Mouse (Mus musculus) heart, postnatal 10 days (tissue): ENCODE results near the gene Crebrf. TPM values are rescaled to one million over a fixed set of nuclear protein-coding genes. Genes with fewer than 3 reads are reported as not detected.

Experiments
- DNase-seq, 2 experiments: peaks; one replicate each; pipeline ENCODE4 v3.0.0; 2021
- intact Hi-C: fragments of 180-260 bp; cut with DNase I; formaldehyde crosslinking; loops from one replicate; pipeline ENCODE4 v1.15.1; 2025
- total RNA-seq, 2 experiments: library from RNA; stranded (reverse); gene quantifications; 2 replicates each; pipeline ENCODE4 v1.2.3; 2021

Crebrf gene
- total RNA-seq = 10 to 100 TPM; 31.8 to 36.0 TPM

DNA sequence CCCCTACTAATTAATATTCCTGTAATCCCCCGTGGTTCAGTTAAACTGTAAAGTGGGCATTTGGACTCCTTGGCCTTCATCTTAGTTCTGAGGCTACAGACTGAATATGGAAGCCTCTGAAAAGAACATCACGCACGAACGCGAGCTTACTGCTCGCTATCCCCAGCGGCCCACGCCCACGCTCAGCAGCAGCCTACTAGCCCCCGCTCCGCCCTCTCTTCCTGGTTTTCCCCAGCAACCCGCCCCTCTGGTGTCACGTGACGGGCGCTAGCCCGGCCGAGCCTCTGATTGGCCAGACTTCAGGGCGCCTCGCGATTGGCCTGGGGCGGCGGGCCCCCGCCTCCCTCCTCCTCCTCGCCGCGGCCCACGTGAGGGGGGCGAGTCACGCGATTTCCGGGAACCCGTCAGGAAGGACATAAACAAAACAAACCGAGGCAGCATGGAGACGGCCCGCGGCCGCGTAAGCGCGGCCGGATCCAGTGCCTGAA is at the start of gene Crebrf:
Gene Crebrf (plus strand): TSS at position 380 of the 488 bp plus-strand sequence.
- DNase-seq = peak; percentile 99
- intact Hi-C loops = loop anchor here (5.0 kb wide), 2 partner anchors 38 to 253 kb away; no protein-coding TSS in a partner anchor

DNA sequence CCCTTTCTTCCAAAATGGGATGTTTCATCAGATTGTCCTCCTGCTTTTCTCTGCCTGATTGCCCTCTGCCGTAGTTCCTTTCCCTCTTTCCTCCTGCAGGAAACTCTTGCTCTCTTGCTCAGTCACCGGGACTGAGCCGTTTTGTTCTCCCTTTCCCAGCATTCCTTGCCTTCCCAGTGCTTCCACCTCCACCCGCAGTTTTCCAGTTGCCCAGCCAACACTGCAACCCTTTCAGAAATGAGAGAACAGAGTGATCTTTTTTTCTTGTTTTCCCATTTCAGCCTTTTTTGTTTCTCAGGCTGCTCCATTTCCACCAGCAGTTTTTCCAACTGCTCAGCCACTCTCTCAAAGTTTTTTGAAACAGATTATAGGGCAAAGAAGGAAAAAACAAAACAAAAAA is 44.2 kb upstream of the Crebrf start:
- DNase-seq = no peak
- intact Hi-C loops = no loop called here

DNA sequence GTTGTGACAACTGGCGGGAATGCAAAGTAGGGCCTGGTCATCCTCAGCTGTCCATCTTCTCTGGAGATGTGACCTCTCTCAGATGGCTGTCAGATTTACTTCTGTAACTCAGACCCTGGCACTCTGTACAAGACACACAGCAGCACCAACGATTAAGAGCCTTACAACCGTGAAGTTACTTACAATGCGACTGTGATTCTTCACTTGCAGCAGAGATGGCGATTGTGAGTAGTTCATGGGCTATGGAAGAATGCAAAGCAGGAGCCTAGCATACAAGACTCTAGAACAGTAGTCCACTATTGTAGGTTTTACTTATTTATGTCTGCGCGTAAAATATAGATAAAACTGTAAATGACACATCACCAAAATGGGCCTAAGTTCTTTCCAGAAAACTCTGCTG is 39.6 kb upstream of the Crebrf start:
- intact Hi-C loops = loop anchor here (5.0 kb wide), 1 partner anchor 41 kb away; the partner anchor contains the start of gene Crebrf
- DNase-seq = no peak

DNA sequence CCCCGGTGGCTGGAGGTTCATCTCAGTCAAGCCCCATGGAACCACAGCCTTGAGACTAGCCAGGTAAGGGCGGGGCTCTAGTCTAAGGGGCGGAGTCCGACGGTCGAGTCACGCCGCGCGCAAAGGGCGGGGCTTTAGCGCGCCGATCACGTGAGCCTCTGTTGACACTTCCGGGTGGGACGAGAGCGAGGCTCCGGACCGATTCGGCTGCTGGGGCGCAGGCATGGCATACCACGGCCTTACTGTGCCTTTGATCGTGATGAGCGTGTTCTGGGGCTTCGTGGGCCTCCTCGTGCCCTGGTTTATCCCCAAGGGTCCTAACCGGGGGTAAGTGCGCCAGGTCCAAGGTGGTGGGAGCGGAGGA is 39.2 kb upstream of the Crebrf start:
- peak; percentile 92 for DNase-seq
- intact Hi-C loops = loop anchor here (5.0 kb wide), 1 partner anchor 41 kb away; the partner anchor contains the start of gene Crebrf

DNA sequence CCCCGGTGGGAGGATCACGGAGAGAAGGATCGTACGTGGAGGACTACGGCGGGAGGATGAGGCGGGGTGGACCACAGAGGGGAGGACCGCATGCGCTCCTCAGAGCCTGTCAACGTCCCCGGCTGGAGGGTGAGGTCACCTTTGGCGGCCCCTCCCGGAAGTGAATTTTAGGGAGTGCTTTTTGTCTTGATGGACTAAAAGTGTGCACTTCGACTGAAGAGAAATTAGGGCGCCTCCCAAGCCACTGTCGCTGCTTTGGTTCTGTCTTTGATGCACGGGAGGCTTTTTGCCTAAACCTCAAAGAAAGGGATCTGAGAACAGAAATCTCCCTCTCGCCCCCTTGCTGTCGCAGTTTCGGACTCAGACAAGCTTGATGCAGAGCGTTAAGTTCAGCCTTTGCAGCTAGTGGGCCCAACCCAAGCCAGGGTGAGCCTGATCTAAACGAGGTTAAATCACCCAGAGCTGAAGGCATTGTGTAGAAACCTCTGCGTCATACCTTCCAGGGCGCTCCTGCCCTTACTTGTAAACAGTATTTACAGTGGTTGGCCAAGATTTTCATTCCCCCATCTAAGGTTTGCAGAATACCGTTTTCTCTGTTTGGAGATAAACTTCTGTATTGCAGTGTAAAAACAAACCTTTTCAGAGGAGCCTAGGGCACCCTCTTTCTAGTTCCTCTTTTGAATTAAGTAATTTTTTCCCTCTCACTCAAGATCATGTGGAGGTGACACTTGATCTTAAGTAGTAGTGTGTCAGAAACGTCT is 38.7 kb upstream of the Crebrf start:
- peak; percentile 88 to 90 for DNase-seq
- intact Hi-C loops = loop anchor here (5.0 kb wide), 1 partner anchor 41 kb away; the partner anchor contains the start of gene Crebrf

DNA sequence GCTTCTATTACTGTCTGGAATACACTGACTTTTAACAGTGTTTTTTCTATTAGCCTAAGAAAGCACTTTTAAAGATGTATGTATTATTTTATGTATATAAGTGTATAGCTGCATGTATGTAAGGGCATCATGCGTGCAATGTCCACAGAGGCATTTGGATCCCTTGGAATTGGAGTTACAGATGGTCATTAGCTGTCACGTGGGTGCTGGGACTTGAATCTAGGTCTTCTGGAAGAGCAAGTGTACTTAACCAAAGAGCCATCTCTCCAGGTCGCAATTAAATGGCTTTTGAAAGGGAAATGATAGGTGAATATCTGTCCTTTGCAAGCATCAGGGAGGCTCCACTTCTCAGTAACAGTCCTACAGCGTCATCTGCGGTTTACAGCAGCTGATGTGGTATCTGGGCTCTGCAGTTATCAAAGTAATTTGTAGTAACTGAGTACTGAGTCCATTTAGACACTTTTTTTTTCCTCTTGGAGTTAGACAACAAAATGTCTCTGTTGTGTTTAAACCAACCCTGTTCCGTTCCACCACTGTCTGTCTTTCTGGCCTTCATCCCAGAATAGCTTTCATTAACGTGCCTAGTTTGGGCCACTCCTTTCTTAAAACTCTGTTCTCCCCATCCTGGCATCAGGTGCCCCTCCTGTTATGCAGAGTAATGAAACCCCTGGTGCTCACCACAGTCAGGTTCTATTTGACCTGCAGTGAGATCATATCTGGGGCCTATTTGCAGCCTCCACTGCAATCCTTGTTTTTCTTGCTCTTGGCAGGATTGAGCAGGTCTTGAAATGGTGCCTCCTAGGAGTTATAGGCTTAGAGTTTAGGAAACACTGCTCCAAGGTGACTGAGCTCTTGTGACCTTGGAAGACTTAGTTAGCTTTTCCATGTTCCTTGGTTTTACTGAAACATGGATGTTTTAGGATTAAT is 37.5 kb upstream of the Crebrf start:
- intact Hi-C loops = loop anchor here (5.0 kb wide), 1 partner anchor 39 kb away; the partner anchor contains the start of gene Crebrf

DNA sequence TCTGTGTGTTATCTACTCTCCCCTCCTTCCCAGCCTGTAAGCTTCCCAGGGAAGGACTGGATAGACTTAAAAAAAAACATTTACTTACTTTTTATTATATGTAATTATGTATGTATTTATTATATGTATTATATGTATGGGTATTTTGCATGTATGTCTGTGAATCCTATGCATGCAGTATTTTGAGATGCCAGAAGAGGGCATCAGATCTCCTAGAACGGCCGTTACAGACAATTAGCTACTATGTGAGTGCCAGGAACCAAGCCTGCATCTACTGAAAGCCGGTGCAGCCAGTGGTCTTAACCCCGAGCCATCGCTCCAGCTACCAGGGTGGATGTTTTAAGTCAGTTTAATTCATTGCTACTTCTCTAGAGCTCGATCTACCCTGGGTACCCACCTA is 34.2 kb upstream of the Crebrf start:
- intact Hi-C loops = no loop called here
- no peak for DNase-seq

More for the DNA sequence above, 37.5 kb upstream of the Crebrf start:
- no peak for DNase-seq

DNA sequence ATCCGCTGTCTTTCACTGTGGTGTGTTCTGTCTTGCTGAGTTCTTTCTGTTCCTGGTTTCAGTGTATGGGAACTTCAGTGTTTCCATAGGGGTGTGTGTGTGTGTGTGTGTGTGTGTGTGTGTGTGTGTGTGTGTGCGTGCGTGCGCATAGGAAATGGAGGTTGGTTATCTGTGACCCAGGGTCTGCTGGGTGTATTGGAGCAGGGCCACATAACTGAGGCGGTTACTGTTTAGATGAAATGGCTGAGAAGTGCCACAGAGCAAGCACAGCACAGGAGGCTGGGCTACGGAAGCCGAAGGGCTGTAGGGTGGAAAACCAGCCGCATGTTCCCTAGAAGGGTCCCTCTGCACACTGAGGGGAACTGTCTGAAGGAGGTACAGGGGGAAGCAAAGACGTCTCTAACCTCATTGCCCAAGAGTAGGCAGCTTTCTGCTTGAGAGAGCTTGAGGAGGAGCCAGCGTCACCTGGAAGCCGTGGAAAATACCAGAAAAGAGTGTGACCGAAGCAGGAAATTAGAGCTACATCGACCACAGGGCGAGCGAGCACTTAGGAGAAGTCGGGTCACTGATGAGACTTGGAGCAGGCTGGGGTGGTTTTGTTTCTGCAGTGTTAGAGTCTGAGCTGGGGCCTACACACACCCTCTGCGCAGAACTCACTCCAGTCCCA is 29.0 kb upstream of the Crebrf start:
- intact Hi-C loops = no loop called here
- DNase-seq = no peak

DNA sequence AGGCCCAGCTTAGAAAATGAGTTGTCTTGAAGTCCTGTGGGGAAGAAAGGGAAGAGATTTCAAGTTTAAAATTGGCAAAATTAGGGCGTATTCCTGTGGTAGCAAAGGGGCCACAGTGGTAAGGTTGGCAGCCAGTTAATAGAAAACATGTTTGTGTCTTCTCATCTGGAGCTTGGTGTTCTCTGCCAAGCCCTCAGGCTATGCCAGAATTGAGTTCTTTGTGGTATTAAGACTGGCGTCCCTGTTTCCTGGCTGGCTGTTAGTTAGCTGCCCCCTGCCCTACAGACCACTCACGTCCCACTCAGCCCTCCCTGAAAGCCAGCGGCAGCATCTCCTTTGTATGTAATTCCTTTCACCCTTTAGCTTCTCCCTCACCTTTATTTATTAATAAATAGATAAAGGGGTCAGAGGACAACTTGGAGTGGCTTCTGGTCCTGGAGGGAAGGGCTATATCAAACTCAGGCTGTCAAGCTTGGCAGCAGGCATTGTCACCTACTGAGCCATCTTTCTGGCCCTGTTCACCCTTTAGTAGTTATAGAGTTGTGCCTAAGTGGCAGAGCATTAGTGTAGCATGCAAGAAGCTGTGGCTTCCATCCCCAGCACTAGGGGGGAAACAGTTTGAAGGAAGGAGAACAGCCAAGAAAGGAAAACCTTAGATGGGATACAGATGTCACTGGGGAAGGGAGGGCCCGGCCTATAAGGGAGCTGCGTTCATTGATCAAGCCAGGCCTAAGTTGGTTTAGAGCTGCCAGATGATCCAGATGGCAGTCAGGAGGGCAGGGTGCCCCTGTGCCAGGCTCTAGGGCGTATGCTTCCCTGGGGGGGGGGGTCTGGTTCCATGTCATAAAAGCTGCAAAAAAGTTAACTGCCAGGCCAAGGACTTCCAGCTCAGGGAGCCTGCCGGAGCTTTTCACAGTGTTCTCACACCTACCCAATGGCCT is 26.4 kb upstream of the Crebrf start:
- intact Hi-C loops = no loop called here
- no peak for DNase-seq

DNA sequence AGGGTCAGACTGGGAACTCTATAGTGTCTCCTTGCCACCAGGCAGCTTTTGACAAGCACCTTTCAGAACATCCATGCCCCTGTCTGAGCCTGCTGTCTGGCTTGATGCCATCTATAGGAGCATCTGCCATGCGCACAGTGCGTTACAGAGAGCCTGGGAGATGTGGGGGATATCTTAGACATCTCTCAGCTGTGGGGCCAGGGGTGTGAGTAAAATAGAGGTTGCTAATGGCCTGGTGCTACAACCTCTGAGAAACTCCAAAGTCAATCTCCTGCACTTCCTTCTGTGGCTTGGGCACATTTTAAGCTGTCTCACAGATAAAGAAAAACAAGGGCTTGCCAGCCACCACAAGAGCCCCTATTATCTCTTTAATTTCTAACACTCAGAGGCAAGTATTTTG is 25.6 kb upstream of the Crebrf start:
- no peak for DNase-seq

DNA sequence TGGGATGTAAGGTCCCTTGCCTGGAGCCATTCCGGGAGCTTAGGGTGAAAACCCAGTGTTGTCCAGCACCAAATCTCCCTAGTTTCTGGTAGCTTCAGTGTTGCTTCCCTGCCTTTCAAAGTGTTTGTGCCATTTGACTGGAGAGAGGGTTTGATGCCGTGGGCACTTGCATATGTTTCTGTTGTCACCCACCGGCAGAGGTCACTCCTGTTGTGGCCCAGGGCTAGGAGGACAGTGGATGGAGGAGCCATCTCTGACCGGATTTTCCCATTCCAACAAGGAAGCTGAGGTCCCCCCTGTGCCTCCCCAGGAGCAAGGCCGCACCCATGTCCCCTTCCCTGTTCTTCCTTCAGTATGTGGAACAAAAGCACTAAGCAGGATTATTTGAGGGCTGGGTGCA is 25.2 kb upstream of the Crebrf start:
- no peak for DNase-seq
- intact Hi-C loops = no loop called here

More for the DNA sequence above, 25.6 kb upstream of the Crebrf start:
- intact Hi-C loops = no loop called here

DNA sequence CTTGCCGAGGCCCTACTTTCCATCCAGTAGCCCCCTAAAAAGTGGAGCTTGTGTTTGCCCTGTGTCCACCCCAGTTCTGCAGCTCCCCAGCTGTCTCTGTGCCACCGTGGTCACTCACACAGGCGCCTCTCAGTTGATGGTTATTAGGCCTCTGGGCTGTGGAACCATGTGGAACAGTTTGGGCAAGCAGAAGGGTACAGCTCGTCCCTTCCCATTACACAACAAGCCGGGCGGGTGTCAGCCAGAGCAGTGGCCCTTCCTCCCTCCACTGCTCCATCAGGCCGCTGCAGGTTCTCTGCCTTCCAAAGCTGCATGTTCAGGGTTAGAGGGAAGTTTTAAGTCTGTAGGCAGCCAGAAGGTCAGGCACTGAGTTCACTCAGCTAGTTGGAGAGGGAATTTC is 24.3 kb upstream of the Crebrf start:
- intact Hi-C loops = no loop called here
- no peak for DNase-seq

DNA sequence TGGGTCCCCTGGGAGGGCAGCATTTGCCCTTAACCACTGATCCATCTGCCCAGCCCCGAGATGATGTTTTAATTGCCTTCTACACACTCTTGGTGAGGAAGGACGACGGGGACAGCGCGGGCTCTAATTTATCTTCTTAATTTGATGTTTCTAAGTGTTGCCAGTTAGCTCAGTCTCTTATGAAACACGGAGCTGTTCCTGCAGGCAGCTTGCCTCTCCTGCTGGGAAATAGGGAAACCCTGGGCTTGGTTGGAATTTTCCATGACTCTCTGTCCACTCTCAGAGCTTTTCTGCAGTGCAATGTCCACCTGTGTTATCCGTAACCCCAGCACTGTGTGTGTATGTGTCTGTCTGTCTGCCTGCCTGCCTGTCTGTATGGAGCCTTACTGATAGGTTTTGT is 22.0 kb upstream of the Crebrf start:
- intact Hi-C loops = no loop called here
- no peak for DNase-seq

DNA sequence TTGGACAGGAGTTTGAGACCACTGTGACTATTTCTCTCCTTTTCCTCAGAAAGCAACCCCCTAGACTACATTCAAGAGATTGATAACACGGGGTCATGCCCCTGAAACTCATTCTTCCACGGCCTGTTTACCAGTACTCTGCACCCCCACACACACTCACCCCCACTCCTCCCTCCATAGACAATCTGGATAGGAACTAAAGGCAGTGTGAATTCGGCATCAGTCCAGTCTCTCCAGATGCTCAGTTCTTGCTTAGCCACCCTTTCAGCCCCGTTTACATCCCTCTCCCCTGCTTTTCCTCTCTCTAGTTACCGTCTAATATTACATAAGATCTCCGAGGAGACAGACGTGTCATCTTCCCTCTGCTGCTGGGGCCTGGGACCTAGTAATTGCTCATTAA is 21.3 kb upstream of the Crebrf start:
- intact Hi-C loops = no loop called here
- DNase-seq = no peak

DNA sequence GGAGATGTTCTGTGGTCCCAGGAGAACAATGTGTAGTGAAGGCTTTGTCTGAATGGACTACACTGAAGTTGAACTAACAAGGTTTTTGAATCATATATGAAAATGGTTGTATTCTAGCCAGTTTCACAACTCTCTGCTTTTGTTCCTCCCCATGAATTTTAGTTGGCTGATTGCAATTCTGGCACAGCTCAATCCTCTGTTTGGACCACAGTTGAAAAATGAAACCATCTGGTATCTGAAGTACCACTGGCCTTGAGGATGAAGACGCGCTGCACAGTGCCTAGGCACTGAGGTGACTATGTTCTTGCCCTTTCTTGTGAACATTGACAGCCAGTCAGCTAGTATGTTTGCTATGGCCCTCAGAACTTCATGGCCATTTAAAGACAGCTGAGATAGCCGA is 20.3 kb upstream of the Crebrf start:
- no peak for DNase-seq
- intact Hi-C loops = no loop called here

DNA sequence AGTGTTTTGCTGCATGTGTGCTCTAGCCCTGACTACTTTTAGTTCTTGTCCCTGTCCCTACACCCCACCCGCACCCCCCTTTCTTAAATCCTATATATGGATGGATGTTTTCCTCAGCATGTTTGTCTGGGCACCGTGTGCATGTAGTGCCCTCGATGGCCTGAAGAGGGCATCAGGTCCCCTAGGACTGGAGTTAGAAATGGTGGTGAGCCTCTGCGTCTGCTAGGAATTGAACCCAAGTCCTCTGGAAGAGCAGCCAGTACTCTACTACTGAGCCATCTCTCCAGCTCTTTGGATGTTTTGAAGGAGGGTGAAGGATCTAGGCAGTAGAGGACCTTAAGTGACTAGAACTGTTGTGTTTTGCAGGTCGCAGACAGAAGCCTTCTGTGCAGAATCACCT is 16.6 kb upstream of the Crebrf start:
- DNase-seq = no peak
- intact Hi-C loops = no loop called here

DNA sequence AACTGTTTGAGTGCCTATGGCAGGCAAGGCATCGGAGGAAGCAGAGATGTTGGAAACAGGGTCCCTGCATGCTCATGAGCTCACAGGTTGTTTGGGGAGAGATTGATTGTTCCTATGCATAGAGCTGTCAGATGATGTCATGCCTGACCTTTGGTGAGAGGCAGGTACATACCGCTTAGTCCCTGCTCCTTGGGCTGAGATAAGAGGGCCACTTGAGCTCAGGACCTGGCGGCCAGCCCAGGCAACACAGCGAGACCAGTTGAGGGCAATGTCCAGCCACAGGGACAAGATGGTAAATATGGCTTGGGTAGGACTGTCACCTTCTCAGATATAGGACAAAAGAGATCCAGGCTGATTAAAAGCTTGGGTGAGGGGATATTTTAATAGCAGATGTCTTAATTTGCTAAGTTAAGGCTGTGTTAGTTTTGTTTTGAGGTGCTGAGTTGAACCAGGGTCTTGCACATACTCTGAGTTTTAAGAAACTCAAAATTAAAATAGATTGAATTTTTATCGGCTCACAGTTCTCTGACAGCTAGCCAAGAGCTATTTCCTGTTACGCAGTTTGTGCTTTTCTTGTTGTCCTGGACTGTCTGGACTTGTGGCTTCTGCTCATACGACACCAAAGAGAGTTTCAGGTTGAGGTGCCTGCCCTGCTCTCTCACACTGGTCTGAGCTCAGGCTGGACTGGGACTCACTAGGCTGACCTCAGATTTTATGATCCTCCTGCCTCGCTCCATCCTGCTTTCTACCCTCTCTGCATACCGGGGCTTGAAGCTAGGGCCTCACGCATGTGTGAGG is 15.4 kb upstream of the Crebrf start:
- intact Hi-C loops = no loop called here
- DNase-seq = peak; percentile 55 to 75

DNA sequence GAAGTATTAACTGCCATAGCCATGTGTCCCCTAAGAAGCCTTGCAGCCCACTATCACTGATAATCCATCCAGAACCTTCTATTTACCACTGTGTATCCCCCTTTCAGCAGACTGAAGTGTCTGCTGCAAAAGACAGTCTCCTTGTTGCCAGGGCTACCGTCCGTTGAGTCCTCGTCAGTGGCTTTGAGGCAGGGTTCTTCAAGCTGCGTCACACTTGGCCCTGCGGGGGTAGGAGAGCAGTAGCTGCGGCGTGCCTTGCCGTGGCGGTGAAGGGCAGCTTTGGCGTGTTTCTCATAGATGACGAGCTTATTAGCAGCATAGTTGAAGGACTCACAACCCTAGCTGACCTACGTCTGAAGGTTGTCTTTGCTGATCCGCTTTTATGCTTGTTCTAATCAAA is 13.9 kb upstream of the Crebrf start:
- intact Hi-C loops = no loop called here
- no peak for DNase-seq

DNA sequence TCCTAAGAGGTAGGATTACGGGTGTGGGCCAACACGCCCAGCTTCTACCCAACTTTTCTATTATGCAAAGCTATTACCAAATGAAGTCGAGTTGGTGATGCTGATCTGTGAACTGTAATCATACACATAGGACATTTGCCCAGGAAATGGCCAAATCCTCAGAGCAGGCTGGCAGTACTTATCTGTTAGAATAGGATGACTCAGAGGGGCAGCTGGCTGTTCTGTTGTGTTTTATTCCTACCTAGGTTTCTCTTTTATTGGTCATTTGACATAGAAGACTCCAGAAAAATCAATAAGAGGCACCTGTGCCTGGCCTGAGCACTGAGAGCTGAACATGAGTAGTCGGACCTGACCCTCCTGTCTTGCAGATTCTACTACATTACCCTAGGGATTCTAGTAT is 12.8 kb upstream of the Crebrf start:
- intact Hi-C loops = no loop called here
- DNase-seq = no peak
